Mouse (Mus musculus) spleen, postnatal 14 days (tissue): ENCODE measurements around the gene Ldoc1.

ENCODE experiments used
- DNase-seq, 2 experiments: peaks; one replicate each; pipeline ENCODE4 v3.0.0; 2021 to 2022; ENCODE audit warnings: low spot score in 2 of 2

The Ldoc1 gene

DNA sequence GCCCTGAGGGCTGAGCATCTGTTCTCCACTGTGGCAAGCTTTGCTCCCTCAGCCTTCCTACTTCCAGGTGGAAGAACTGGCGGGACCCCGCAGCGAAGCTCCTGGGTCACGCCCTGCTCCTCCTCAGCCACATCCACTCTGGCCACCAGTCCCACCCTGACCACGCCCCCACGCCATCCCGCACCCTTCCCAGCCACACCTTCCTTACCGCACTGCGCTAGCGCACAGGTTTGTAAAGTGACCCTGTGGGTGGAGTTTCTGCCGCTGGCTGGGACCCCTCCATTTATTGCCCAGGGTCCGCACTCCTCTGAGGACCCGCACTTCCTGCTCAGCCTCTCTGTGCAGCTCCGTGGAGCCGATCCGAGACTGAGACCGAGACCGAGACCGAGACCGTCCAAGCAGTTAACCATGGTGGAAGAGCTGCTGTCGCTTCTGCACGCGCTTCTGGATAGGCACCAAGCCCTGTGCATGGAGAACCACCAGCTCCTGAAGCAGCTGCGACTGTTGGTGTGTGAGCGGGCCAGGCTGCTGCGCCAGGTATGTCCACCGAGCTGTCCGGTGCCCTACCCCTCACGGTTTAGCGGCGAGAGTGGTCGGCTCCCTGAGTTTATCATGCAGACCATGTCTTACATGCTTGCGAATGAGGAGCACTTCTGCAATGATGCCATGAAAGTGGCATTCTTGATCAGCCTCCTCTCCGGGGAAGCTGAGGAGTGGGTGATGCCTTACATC, at the start of gene Ldoc1:
Gene Ldoc1, plus strand, starts transcription at position 196 of the 732 bp plus-strand sequence.
- DNase-seq = no peak

DNA sequence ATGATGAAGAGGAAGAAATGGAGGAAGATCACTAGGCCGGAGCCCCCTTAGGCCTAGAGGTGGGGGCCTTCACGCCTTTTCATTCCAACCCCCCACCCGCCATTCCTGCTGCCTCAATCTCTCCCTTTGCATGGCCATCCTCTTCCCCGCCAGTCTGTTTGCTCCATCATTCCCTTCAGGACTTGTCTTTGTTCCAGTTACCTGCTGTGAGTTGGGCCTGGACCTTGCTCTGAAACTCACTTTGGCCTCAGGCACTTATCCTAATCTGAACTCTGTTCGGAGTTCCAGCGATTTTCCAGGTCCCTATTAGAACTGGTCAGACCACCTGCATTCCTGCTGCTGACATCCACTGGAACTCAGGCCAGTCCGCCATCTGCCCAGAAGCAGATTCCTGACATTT, 834 bp downstream of the Ldoc1 start:
- no peak for DNase-seq

DNA sequence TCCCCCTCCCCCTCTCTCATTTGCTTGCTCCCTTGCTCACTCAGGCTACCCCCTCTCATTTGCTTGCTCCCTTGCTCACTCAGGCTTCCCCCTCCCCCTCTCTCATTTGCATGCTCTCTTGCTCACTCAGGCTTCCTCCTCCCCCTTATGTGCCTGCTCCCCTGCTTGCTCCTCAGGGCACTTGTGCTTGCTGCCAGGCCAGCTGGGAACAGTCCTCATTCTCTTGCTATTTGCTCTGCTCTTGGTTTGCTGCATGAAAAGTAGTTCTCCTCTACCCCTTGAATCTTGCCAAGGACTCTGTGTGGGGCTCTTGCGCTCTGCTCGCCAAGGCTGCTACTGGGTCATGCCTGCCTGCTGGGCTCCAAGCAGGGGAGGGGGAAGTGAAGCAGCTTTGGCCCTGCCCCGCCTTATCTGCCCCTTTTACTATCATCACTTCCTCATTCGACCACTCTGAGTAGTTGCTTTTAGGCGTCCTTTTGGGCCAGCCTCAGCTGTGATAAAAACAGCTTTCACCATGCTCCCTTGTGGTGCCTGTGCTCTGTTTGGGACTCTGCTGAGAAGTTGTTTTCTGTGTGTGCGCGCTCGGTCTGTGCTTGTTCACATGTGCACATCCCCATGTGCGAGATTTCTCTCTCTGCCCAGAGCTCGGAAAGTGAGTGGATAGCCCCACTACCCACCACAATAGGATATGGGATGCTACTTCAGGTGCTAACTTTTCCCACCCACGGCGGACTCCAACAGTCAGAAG, 13.2 kb downstream of the Ldoc1 start:
- DNase-seq = peak in 1 of 2 experiments; percentile 15

DNA sequence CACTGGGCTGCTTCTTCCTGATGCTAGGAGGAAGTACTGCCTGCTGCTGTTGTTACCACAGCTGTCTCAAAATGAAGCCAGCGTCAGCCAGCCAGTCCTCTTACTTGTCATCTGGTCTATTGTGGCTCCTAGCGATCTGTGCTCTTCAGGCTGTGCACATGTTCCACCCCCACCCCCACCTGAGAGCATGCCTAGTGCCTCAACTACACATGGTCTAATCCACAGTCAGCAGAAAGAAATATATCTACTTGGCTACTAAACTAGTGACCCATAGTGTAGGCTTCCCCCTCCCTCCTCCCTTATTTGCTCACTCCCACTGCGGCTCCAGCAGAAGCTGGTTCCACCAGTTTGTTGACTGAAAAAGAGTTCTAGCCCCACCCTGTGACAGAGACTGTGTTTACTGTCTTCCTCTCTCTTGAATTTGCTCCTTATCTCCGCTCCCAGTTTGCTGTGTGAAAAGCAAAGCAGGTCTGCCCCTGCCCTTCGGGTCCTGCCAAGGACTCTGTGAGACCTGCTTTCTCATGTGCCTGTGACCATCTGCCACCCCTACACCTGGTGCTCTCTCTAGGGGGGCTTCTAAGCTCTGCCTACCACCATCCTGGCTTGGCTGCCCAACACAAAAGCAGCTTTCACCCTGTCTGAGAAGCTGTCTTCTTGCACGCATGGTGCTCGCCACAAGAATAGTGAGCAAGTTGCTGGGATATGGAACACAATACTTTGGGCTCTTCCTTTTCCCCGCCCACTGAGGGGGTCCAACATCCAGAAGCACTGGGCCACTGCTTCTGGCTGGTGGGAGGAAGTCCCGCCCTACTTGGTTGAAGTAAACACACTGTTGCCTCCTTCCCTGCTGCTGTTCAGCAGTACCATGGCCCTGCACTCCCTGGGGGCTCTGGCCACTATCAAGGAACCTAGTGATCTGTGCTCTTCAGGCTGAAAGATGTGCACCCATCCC, 14.0 kb downstream of the Ldoc1 start:
- DNase-seq = no peak

GRCm38 (mm10) chrX:61727516-61728310, 18.4 kb downstream of the Ldoc1 start:
- DNase-seq = no peak
